Mouse (Mus musculus) intestine, embryonic 14.5 days (tissue): ENCODE measurements at regions not wholly inside any gene's neighbourhood (a gene's known extent, or its start where the extent isn't known, plus 50 kb on each side); places are given as distances from the start of the nearest gene placed in this dataset.

Experiments used
- ATAC-seq: fragments of 200-750 bp; cut with Nextera tagmentation; replicated peaks from 2 replicates; pipeline ENCODE4 v1.8.0; 2017; ENCODE audit warnings: low read depth, moderate number of reproducible peaks, moderate TSS enrichment, moderate library complexity; ENCODE audit not compliant: low FRiP score, low TSS enrichment
- DNase-seq: peaks from one replicate; pipeline ENCODE4 v3.0.0-alpha.2; 2018; ENCODE audit warnings: low spot score
- H3K27ac ChIP-seq: fragments of 300-500 bp; sonication (generic); 2 replicates; pipeline ENCODE4 v1.5.1; 2014; ENCODE audit warnings: low read depth, mild to moderate bottlenecking, control low read depth
- H3K27me3 ChIP-seq: fragments of 300-500 bp; sonication (generic); replicated peaks from 2 replicates; pipeline ENCODE4 v1.6.1; 2014; ENCODE audit warnings: low read length, control low read depth; ENCODE audit not compliant: control insufficient read depth, insufficient read depth
- H3K36me3 ChIP-seq: fragments of 300-500 bp; sonication (generic); 2 replicates; pipeline ENCODE4 v1.6.1; 2014; ENCODE audit warnings: low read length, control low read depth; ENCODE audit not compliant: control insufficient read depth, insufficient read depth
- H3K4me1 ChIP-seq: fragments of 300-500 bp; sonication (generic); replicated peaks from 2 replicates; pipeline ENCODE4 v1.6.1; 2014; ENCODE audit warnings: low read length, control low read depth, mixed read lengths; ENCODE audit not compliant: control insufficient read depth, insufficient read depth
- H3K4me2 ChIP-seq: fragments of 300-500 bp; sonication (generic); 2 replicates; pipeline ENCODE4 v1.6.1; 2014; ENCODE audit warnings: low read length
- H3K4me3 ChIP-seq: fragments of 300-500 bp; sonication (generic); 2 replicates; pipeline ENCODE4 v1.5.1; 2014; ENCODE audit warnings: low read depth, low read length, control low read depth, mixed read lengths
- H3K9ac ChIP-seq: fragments of 300-500 bp; sonication (generic); 2 replicates; pipeline ENCODE4 v1.6.1; 2014; ENCODE audit warnings: mild to moderate bottlenecking, low read length
- H3K9me3 ChIP-seq: fragments of 300-500 bp; sonication (generic); 2 replicates; pipeline ENCODE4 v1.6.1; 2016; ENCODE audit warnings: low read length, control low read depth; ENCODE audit not compliant: control insufficient read depth
- WGBS: fragments of 180-500 bp; shearing (Covaris S2); extraction: QIAGEN DNeasy Blood & Tissue Kit; methylation state at CpG from one replicate; pipeline ENCODE4 v1.1.7; 2014; 5-methylcytosine and 5-hydroxymethylcytosine counted together

- no peaks in the 10 kb centered on the region for H3K4me1 ChIP-seq
- no peak for ATAC-seq
- H3K9ac ChIP-seq = no peak overlapping the region
- H3K27me3 ChIP-seq = no peaks in the 10 kb centered on the region
- H3K4me3 ChIP-seq = no peak overlapping the region
- no peak for DNase-seq
- H3K27ac ChIP-seq = no peak overlapping the region
- H3K4me2 ChIP-seq = no peak overlapping the region
- no peaks in the 10 kb centered on the region for H3K9me3 ChIP-seq
- 83% methylated on average over 17 of the region's 17 CpGs for WGBS
- H3K36me3 ChIP-seq = no peaks in the 10 kb centered on the region
Observed at GRCm38 (mm10) chr8:107851236-107852043, 91.0 kb upstream of the Zfhx3 start.

- no peak overlapping the region for H3K4me2 ChIP-seq
- DNase-seq = no peak
- no peak for ATAC-seq
- no peaks in the 10 kb centered on the region for H3K9me3 ChIP-seq
- H3K36me3 ChIP-seq = no peaks in the 10 kb centered on the region
- H3K4me3 ChIP-seq = no peak overlapping the region
- H3K4me1 ChIP-seq = no peaks in the 10 kb centered on the region
- WGBS = 88% methylated on average over 4 of the region's 4 CpGs
- H3K27ac ChIP-seq = no peak overlapping the region
- H3K27me3 ChIP-seq = no peaks in the 10 kb centered on the region
- H3K9ac ChIP-seq = no peak overlapping the region
Observed at GRCm38 (mm10) chr8:107859770-107860169, 82.7 kb upstream of the Zfhx3 start.

- no peak overlapping the region for H3K4me3 ChIP-seq
- WGBS = 59% methylated on average over 4 of the region's 4 CpGs
- ATAC-seq (no peak), DNase-seq (no peak)
- no peaks in the 10 kb centered on the region for H3K4me1 ChIP-seq
- no peaks in the 10 kb centered on the region for H3K9me3 ChIP-seq
- no peak overlapping the region for H3K4me2 ChIP-seq
- no peaks in the 10 kb centered on the region for H3K27me3 ChIP-seq
- H3K9ac ChIP-seq = no peak overlapping the region
- no peak overlapping the region for H3K27ac ChIP-seq
- H3K36me3 ChIP-seq = no peaks in the 10 kb centered on the region
Observed at GRCm38 (mm10) chr8:107860251-107860650, 82.2 kb upstream of the Zfhx3 start.

GRCm38 (mm10) chr8:107864802-107865651, 77.4 kb upstream of the Zfhx3 start:
- 44% methylated on average over 14 of the region's 14 CpGs for WGBS
- Histone ChIP-seq H3K27me3 (no peaks in the 10 kb centered on the region), H3K9ac (no peak overlapping the region), H3K27ac (no peak overlapping the region), H3K4me2 (no peak overlapping the region), H3K9me3 (no peaks in the 10 kb centered on the region), H3K4me1 (no peaks in the 10 kb centered on the region), H3K36me3 (no peaks in the 10 kb centered on the region), H3K4me3 (no peak overlapping the region)
- ATAC-seq = no peak
- no peak for DNase-seq

- WGBS = 28% methylated on average over 4 of the region's 4 CpGs
- H3K4me3 ChIP-seq = no peak overlapping the region
- no peak for ATAC-seq
Observed at GRCm38 (mm10) chr8:107865744-107866143, 76.7 kb upstream of the Zfhx3 start.

GRCm38 (mm10) chr8:107871718-107872117, 70.7 kb upstream of the Zfhx3 start:
- no peak overlapping the region for H3K4me3 ChIP-seq
- H3K27ac ChIP-seq = no peak overlapping the region
- no peaks in the 10 kb centered on the region for H3K4me1 ChIP-seq
- no peak for ATAC-seq
- H3K9me3 ChIP-seq = 0 out of 2 replicates have a peak, but pooled peaks cover 2% of the 10 kb centered on the region
- no peak overlapping the region for H3K9ac ChIP-seq
- 59% methylated on average over 15 of the region's 15 CpGs for WGBS
- no peaks in the 10 kb centered on the region for H3K36me3 ChIP-seq
- no peaks in the 10 kb centered on the region for H3K27me3 ChIP-seq
- no peak overlapping the region for H3K4me2 ChIP-seq
- DNase-seq = no peak

More at GRCm38 (mm10) chr8:107865744-107866143, 76.7 kb upstream of the Zfhx3 start:
- H3K27ac ChIP-seq = no peak overlapping the region
- H3K9ac ChIP-seq = no peak overlapping the region
- no peaks in the 10 kb centered on the region for H3K27me3 ChIP-seq
- no peak for DNase-seq
- no peaks in the 10 kb centered on the region for H3K36me3 ChIP-seq
- H3K4me1 ChIP-seq = no peaks in the 10 kb centered on the region
- no peaks in the 10 kb centered on the region for H3K9me3 ChIP-seq
- no peak overlapping the region for H3K4me2 ChIP-seq

- WGBS = 80% methylated on average over 11 of the region's 11 CpGs
Observed at GRCm38 (mm10) chr8:107872121-107872520, 70.3 kb upstream of the Zfhx3 start.

GRCm38 (mm10) chr8:107876455-107876854, 66.0 kb upstream of the Zfhx3 start:
- Histone ChIP-seq H3K4me2 (no peak overlapping the region), H3K4me1 (no peaks in the 10 kb centered on the region), H3K27ac (no peak overlapping the region), H3K27me3 (no peaks in the 10 kb centered on the region), H3K9ac (no peak overlapping the region), H3K4me3 (no peak overlapping the region), H3K9me3 (0 out of 2 replicates have a peak, but pooled peaks cover 2% of the 10 kb centered on the region), H3K36me3 (no peaks in the 10 kb centered on the region)
- 65% methylated on average over 2 of the region's 2 CpGs for WGBS
- DNase-seq = no peak
- no peak for ATAC-seq

More at GRCm38 (mm10) chr8:107872121-107872520, 70.3 kb upstream of the Zfhx3 start:
- no peak overlapping the region for H3K27ac ChIP-seq
- H3K27me3 ChIP-seq = no peaks in the 10 kb centered on the region
- H3K4me2 ChIP-seq = no peak overlapping the region
- no peaks in the 10 kb centered on the region for H3K4me1 ChIP-seq
- 0 out of 2 replicates have a peak, but pooled peaks cover 2% of the 10 kb centered on the region for H3K9me3 ChIP-seq
- no peak overlapping the region for H3K4me3 ChIP-seq
- DNase-seq (no peak), ATAC-seq (no peak)
- H3K9ac ChIP-seq = no peak overlapping the region
- no peaks in the 10 kb centered on the region for H3K36me3 ChIP-seq
